Mouse (Mus musculus) thymus, adult 2 months (tissue): ENCODE data around the gene Snap47. TPM values are rescaled to one million over a fixed set of nuclear protein-coding genes. Genes with fewer than 3 reads are reported as not detected.

Experiments used
- DNase-seq: peaks from one replicate; pipeline ENCODE4 v3.0.0; 2021
- H3K27ac ChIP-seq: fragments of 200-500 bp; 2 replicates; pipeline ENCODE4 v1.5.1; 2012; ENCODE audit warnings: low read length, control low read depth; ENCODE audit not compliant: control insufficient read depth, insufficient read depth
- H3K27me3 ChIP-seq: fragments of 200-500 bp; 2 replicates; pipeline ENCODE4 v1.6.1; 2012; ENCODE audit warnings: mild to moderate bottlenecking, low read length, moderate library complexity, mixed read lengths; ENCODE audit not compliant: control insufficient read depth, insufficient read depth
- H3K36me3 ChIP-seq: fragments of 200-500 bp; 2 replicates; pipeline ENCODE4 v1.6.1; 2012; ENCODE audit warnings: mild to moderate bottlenecking, low read length, moderate library complexity; ENCODE audit not compliant: control insufficient read depth, insufficient read depth
- H3K4me1 ChIP-seq: fragments of 200-500 bp; replicated peaks from 2 replicates; pipeline ENCODE4 v1.6.1; 2012; ENCODE audit warnings: low read length; ENCODE audit not compliant: control insufficient read depth, insufficient read depth
- H3K4me3 ChIP-seq: fragments of 200-500 bp; 2 replicates; pipeline ENCODE4 v1.5.1; 2012; ENCODE audit warnings: mild to moderate bottlenecking, low read length, control low read depth, moderate library complexity; ENCODE audit not compliant: control insufficient read depth, insufficient read depth
- CTCF ChIP-seq: fragments of 200-500 bp; IDR thresholded peaks from 2 replicates; pipeline ENCODE4 v1.5.1; 2012; ENCODE audit warnings: mild to moderate bottlenecking, control low read depth, low read length, moderate library complexity, borderline replicate concordance; ENCODE audit not compliant: control insufficient read depth, poor library complexity, insufficient read depth; ENCODE audit errors: extremely low read depth
- POLR2A ChIP-seq: fragments of 200-500 bp; IDR thresholded peaks from 2 replicates; pipeline ENCODE4 v1.6.1; 2012; ENCODE audit warnings: mild to moderate bottlenecking, low read length, control low read depth, moderate library complexity; ENCODE audit not compliant: control insufficient read depth, poor library complexity, insufficient read depth; ENCODE audit errors: extremely low read depth
- WGBS: fragments of 180-500 bp; shearing (Covaris S2); methylation state at CpG from one replicate; pipeline ENCODE4 v1.1.7; 2018; 5-methylcytosine and 5-hydroxymethylcytosine counted together
- polyA plus RNA-seq: library from polyadenylated mRNA; depleted of rRNA; stranded (reverse); fragments of >200 nt; gene quantifications from 2 replicates; pipeline ENCODE4 v1.2.3, GENCODE M21; 2012

Snap47 gene
- polyA plus RNA-seq, 1 experiment = 36.8 TPM

GRCm38 (mm10) chr11:59477240-59477639 lies 26.3 kb upstream of the Snap47 start:
- 70% methylated on average over 6 of the region's 6 CpGs for WGBS
- Histone ChIP-seq H3K36me3 (no peaks in the 10 kb centered on the region), H3K4me3 (no peak overlapping the region), H3K4me1 (no peaks in the 10 kb centered on the region), H3K27ac (no peak overlapping the region), H3K27me3 (no peaks in the 10 kb centered on the region)
- DNase-seq = no peak
- TF ChIP-seq CTCF (no peak), POLR2A (no peak)

- Histone ChIP-seq H3K4me3 (peak within 1 kb of the TSS; percentile 82), H3K27me3 (no peaks in the 10 kb centered on the region), H3K27ac (no peak within 1 kb of the TSS; the same call in 1 of the 2 replicates), H3K36me3 (no peaks in the 10 kb centered on the region), H3K4me1 (peaks cover 9% of the 10 kb centered on the region)
- TF ChIP-seq POLR2A (no peak), CTCF (no peak)
- DNase-seq = peak; percentile 86
- WGBS = 1% methylated on average over 19 of the region's 19 CpGs
Measured at GRCm38 (mm10) chr11:59472326-59472677, 21.3 kb upstream of the Snap47 start, which contains the start of gene Zfp867. Zfp867 (minus strand) TSS chr11:59472474.

GRCm38 (mm10) chr11:59471413-59472325 lies 20.7 kb upstream of the Snap47 start:
- Histone ChIP-seq H3K27ac (no peak overlapping the region; the same call in 1 of the 2 replicates), H3K4me1 (peaks cover 9% of the 10 kb centered on the region), H3K27me3 (no peaks in the 10 kb centered on the region), H3K4me3 (peak overlapping the region; percentile 82), H3K36me3 (no peaks in the 10 kb centered on the region)
- DNase-seq = no peak
- WGBS = 12% methylated on average over 37 of the region's 37 CpGs
- no peak for TF ChIP-seq POLR2A
- no peak for TF ChIP-seq CTCF

DNA sequence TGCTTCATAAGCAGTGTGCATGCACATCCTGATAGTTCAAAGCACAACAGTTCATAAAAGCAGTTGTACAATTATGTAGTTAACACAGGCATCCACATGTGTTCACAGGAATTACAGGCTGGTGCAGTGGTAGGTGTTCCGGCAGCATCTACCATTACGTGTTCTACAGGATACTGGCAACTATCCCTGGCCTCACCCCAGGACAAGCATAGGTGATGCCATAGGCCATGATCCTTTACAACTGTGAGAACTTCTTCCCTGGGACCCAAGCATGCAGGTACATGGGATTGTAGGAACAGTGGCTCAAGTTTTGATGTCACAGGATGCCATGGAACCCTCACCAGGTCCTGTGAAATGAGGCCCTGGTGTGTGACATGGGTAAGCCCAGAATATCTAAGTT lies 9.5 kb upstream of the Snap47 start:
- 99% methylated on average over 2 of the region's 2 CpGs for WGBS
- H3K36me3 ChIP-seq = peaks cover 16% of the 10 kb centered on the region
- H3K27ac ChIP-seq = no peak overlapping the region
- DNase-seq = no peak
- TF ChIP-seq POLR2A (no peak), CTCF (no peak)
- no peaks in the 10 kb centered on the region for H3K4me1 ChIP-seq
- H3K27me3 ChIP-seq = no peaks in the 10 kb centered on the region
- no peak overlapping the region for H3K4me3 ChIP-seq

- TF ChIP-seq CTCF (no peak), POLR2A (no peak)
- no peak for DNase-seq
- no peaks in the 10 kb centered on the region for H3K4me1 ChIP-seq
- H3K27me3 ChIP-seq = no peaks in the 10 kb centered on the region
- WGBS = 83% methylated on average over 5 of the region's 5 CpGs
- no peak overlapping the region for H3K27ac ChIP-seq
- H3K4me3 ChIP-seq = no peak overlapping the region
- H3K36me3 ChIP-seq = peaks cover 31% of the 10 kb centered on the region
Measured at GRCm38 (mm10) chr11:59458973-59459372, 8.0 kb upstream of the Snap47 start.

- H3K36me3 ChIP-seq = peaks cover 32% of the 10 kb centered on the region
Measured at GRCm38 (mm10) chr11:59456891-59457290, 5.9 kb upstream of the Snap47 start.

More at GRCm38 (mm10) chr11:59456891-59457290, 5.9 kb upstream of the Snap47 start:
- WGBS = 100% methylated on average over 2 of the region's 2 CpGs
- Histone ChIP-seq H3K27me3 (no peaks in the 10 kb centered on the region), H3K27ac (no peak overlapping the region), H3K4me3 (no peak overlapping the region), H3K4me1 (no peaks in the 10 kb centered on the region)
- no peak for DNase-seq
- TF ChIP-seq POLR2A = no peak
- TF ChIP-seq CTCF = no peak
